Mouse (Mus musculus) layer of hippocampus, adult 6 months (tissue): ENCODE measurements around the gene Prkacb. TPM values are rescaled to one million over a fixed set of nuclear protein-coding genes. Genes with fewer than 3 reads are reported as not detected.

ENCODE experiments used
- long read RNA-seq, 2 experiments: library from polyadenylated mRNA; unstranded; transcript quantifications; one replicate each; pipeline ENCODE4 v2.0.0; 2019 to 2020
- polyA plus RNA-seq: library from polyadenylated mRNA; unstranded; fragments of <200 nt; fragmentation: Nextera tagmentation; gene quantifications from 2 replicates; pipeline ENCODE4 v1.2.3, GENCODE M21; 2021

The Prkacb gene
- 107 and 124 TPM in 2 replicates for polyA plus RNA-seq
- long read RNA-seq, experiment 1, full-length matches to known transcripts: 178 of 271 reads
- long read RNA-seq, experiment 1, partial matches to known transcripts: 21 of 271 reads
- long read RNA-seq, experiment 1, other reads (novel, unspliced or antisense): 72 of 271 reads
- long read RNA-seq, experiment 2, full-length matches to known transcripts: 1,295 of 1,456 reads
- long read RNA-seq, experiment 2, partial matches to known transcripts: 40 of 1,456 reads
- long read RNA-seq, experiment 2, other reads (novel, unspliced or antisense): 121 of 1,456 reads

GRCm38 (mm10) chr3:146812901-146813393 lies at the start of gene Prkacb:
Gene Prkacb, minus strand, starts transcription at chr3:146812990.

GRCm38 (mm10) chr3:146851966-146852891 lies 39.4 kb upstream of the Prkacb start, which contains the start of gene Ttll7:
Gene Ttll7, plus strand, starts transcription at chr3:146852367.

DNA sequence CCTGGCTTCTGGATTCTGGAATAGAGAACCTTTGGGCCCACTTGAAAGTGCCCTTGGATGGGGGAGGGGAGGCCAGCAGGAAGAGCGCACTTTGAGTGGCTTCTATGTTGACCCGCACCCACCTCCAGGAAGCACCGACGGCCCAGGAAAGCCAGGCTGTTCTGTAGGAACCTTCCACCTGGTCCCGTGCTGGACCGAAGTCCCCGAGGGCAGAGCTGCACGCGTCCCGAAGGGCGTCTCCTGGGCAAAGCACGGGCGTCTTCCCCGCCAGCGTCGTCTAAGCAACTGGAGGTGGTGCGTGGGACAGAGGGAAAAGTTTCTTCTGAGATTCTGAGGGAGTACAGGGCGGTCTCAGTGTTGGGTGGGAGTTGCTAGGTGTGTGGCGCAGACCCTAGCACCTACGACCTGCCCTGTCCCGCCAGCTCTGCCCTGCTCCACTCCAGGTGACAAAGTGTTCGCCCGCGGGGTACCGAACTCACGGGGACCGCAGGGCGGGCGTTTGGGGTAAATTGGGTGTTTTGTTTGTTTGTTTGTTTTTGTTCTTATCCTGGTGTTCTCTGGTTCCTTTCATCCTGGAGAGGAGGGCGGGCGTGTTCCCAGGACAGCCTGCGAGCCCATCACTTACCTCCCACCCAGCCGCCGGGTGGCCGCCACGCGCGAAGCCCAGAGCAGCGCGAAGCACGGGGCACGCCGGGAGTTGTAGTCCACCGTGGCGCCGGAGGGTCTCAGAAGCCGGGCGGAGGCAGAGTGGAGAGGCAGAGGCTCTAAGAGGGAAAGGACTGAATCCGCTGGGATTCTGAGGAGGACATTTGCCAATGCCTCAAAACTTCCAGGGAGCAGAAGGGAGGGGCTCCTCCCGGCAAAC lies 127.7 kb downstream of the Prkacb start, which contains the start of gene Samd13:
Gene Samd13, minus strand, starts transcription at position 782 of the 865 bp plus-strand sequence.

Other genes starting within 250 kb of the Prkacb start
- gene Uox, start 242.6 kb downstream of the Prkacb start, polyA plus RNA-seq: 0.85 and 0.93 TPM in 2 replicates
- 0.05 TPM in 1 of 2 replicates, not detected in the other for gene Dnase2b, start 197.4 kb downstream of the Prkacb start, polyA plus RNA-seq
- gene 4930503B20Rik, start 161.7 kb downstream of the Prkacb start, polyA plus RNA-seq: not detected in 2 replicates
- gene Samd13, start 127.4 kb downstream of the Prkacb start, polyA plus RNA-seq: 0.25 and 0.41 TPM in 2 replicates
- 47.7 and 51.2 TPM in 2 replicates for gene Ttll7, start 39.4 kb upstream of the Prkacb start, polyA plus RNA-seq